Mouse (Mus musculus): ENCODE results near the gene Rgs3. TPM values are rescaled to one million over a fixed set of nuclear protein-coding genes. Genes with fewer than 3 reads are reported as not detected.
"Not testable (repeated sequence)": the region's sequence is repeated elsewhere in the genome, so short reads cannot be mapped to it uniquely, and the experiment has no call there.

The Rgs3 gene
- polyA plus RNA-seq, 1 experiment from 2014 or later, result 29.4 TPM

DNA sequence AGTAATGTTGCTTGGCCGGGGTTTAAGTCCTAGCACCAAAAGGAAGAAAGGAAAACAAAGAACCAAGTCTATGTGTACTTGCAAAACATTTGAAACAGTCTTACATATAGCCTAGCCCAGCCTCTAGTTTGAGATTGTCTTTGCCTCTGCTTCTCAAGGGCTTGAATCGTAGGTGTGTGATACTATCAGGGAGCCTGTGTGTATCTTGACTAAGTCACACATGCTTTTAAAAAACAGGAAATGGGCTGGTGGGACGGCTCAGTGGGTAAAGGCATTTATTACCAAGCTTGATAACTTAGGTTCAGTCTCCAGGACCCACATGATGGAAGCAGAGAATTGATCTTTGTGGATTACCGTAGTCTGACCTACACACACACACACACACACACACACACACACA, 2.4 kb downstream of the Rgs3 start:
- H3K27ac ChIP-seq (replicated peaks), result 0 out of 2 replicates have a peak overlapping the region, but pooled peaks have one; percentile 24
- WGBS, result 95% methylated on average over 4 of the region's 4 CpGs

DNA sequence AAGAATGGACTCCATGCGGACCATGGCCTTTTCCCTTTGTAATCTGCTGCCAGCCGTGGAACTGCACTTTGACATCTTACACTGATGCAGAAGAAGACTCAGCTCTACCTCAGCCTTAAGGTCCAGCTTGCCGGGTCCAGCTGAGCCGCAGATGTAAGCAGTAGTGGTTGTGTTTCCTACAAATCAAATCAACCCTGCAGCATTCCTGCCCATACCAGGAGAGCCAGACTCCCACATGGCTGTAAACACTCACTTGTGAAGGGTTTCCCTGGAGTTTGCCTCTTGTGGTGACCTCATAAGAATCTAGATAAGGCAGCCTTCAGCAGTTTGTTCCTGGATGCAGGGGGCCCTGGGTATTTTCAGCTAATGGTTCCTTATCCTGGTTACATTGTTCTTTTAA, 6.9 kb downstream of the Rgs3 start:
- no peak for DNase-seq (ENCODE audit: low spot score)
- Histone ChIP-seq H3K27ac (replicated peaks) (no peak overlapping the region), H3K27me3 (ENCODE audit: low read depth, poor library complexity, severe bottlenecking) (no peaks in the 10 kb centered on the region), H3K4me1 (peaks cover 1% of the 10 kb centered on the region; the same call in 1 of the 2 replicates), H3K9me3 (replicated peaks) (no peaks in the 10 kb centered on the region), H3K4me3 (no peak overlapping the region), H3K36me3 (no peaks in the 10 kb centered on the region)
- 87% methylated on average over 4 of the region's 4 CpGs for WGBS

More for the DNA sequence above, 2.4 kb downstream of the Rgs3 start:
- Histone ChIP-seq H3K9me3 (replicated peaks) (no peaks in the 10 kb centered on the region), H3K36me3 (no peaks in the 10 kb centered on the region), H3K27me3 (ENCODE audit: low read depth, poor library complexity, severe bottlenecking) (no peaks in the 10 kb centered on the region), H3K4me1 (peaks cover 3% of the 10 kb centered on the region; the same call in 1 of the 2 replicates), H3K4me3 (no peak overlapping the region)
- no peak for DNase-seq (ENCODE audit: low spot score)

DNA sequence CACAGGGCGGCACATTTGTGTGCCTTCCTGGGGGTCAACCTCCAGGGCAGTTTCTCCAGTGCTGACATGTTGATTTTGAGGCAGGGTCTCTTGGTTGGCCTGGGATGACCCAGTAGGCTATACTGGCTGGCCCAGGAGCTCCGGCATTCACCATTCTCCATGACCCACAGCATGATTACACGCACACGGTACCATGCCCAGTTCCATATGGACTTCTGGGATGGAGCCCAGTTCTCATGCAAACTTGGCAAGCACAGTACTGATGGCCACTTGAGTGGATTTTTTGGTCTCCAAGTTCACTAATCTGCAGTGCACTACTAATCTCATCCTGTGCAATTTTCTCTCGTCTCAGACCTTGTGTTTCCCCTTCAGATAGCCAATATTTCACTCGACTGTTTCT, 8.0 kb downstream of the Rgs3 start:
- no peak for DNase-seq (ENCODE audit: low spot score)
- H3K36me3 ChIP-seq, result no peaks in the 10 kb centered on the region
- H3K9me3 ChIP-seq (replicated peaks), result no peaks in the 10 kb centered on the region
- no peak overlapping the region for H3K4me3 ChIP-seq
- no peaks in the 10 kb centered on the region for H3K27me3 ChIP-seq (ENCODE audit: low read depth, poor library complexity, severe bottlenecking)
- no peak overlapping the region for H3K27ac ChIP-seq (replicated peaks)
- no peaks in the 10 kb centered on the region for H3K4me1 ChIP-seq
- 90% methylated on average over 6 of the region's 6 CpGs for WGBS

DNA sequence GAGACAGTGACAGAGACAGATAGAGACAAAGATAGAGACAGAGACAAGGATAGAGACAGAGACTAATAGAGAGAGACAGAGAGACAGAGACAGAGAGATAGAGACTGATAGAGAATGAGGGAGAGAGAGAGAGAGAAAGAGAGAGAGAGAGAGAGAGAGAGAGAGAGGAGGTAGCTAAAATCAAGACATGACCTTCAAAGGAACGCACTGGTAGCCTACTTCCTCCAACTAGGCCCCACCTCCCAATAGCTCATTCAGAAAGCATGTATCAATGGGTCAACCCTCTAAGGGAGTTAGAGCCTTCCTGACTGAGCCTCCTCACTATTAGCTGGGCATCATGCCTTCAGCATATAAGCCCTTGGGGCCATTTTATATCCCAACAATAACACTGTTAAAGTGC, 8.7 kb downstream of the Rgs3 start:
- 91% methylated on average over 1 of the region's 1 CpGs for WGBS
- no peak for DNase-seq (ENCODE audit: low spot score)
- no peak overlapping the region for H3K4me3 ChIP-seq
- no peaks in the 10 kb centered on the region for H3K27me3 ChIP-seq (ENCODE audit: low read depth, poor library complexity, severe bottlenecking)
- no peaks in the 10 kb centered on the region for H3K4me1 ChIP-seq
- H3K27ac ChIP-seq (replicated peaks), result no peak overlapping the region
- H3K9me3 ChIP-seq (replicated peaks), result no peaks in the 10 kb centered on the region
- H3K36me3 ChIP-seq, result no peaks in the 10 kb centered on the region

DNA sequence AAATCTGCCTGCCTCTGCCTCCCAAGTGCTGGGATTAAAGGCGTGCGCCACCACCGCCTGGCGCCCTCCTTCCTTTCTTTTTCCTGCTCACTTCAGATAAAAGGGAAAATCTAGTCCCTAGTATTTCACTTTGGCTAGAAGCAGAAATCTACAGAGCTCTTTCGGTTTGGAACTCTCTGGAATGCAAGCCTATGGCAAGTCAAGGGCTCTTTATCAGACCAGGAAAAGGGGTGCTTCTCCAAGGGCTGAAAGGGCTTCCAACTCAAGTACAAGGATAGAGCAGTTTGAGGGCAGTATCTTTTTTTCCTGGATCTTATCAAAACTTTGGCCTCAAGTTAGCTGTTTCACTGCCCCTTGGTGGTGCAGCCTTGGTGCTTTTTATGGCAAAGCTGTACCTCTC, 10.0 kb downstream of the Rgs3 start:
- Histone ChIP-seq H3K27ac (replicated peaks) (no peak overlapping the region), H3K36me3 (no peaks in the 10 kb centered on the region), H3K9me3 (replicated peaks) (no peaks in the 10 kb centered on the region), H3K4me3 (no peak overlapping the region), H3K4me1 (no peaks in the 10 kb centered on the region), H3K27me3 (ENCODE audit: low read depth, poor library complexity, severe bottlenecking) (no peaks in the 10 kb centered on the region)
- 87% methylated on average over 5 of the region's 5 CpGs for WGBS
- no peak for DNase-seq (ENCODE audit: low spot score)

DNA sequence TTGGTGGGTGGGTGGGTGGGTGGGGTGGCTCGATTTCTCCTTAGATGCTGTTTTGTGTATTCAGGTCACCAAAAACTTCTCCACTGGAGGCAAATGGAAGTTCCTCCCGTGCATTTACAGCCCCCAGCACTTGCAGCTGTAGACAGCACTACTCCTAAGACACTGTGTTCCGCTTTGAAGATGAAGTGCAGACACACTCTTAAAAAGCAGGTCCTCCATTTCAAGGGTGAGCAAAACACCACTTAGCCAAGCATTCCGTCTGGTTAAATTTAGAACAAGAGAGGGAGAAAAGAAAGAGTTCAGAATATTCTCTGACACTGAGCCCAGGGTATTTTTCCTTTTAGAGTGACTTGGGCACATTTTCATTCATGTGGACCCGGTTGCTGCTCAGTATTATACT, 10.4 kb downstream of the Rgs3 start:
- WGBS, result 81% methylated on average over 5 of the region's 5 CpGs
- no peaks in the 10 kb centered on the region for H3K9me3 ChIP-seq (replicated peaks)
- H3K4me1 ChIP-seq, result no peaks in the 10 kb centered on the region
- no peak overlapping the region for H3K27ac ChIP-seq (replicated peaks)
- DNase-seq (ENCODE audit: low spot score), result no peak
- H3K36me3 ChIP-seq, result no peaks in the 10 kb centered on the region
- H3K4me3 ChIP-seq, result no peak overlapping the region
- no peaks in the 10 kb centered on the region for H3K27me3 ChIP-seq (ENCODE audit: low read depth, poor library complexity, severe bottlenecking)

DNA sequence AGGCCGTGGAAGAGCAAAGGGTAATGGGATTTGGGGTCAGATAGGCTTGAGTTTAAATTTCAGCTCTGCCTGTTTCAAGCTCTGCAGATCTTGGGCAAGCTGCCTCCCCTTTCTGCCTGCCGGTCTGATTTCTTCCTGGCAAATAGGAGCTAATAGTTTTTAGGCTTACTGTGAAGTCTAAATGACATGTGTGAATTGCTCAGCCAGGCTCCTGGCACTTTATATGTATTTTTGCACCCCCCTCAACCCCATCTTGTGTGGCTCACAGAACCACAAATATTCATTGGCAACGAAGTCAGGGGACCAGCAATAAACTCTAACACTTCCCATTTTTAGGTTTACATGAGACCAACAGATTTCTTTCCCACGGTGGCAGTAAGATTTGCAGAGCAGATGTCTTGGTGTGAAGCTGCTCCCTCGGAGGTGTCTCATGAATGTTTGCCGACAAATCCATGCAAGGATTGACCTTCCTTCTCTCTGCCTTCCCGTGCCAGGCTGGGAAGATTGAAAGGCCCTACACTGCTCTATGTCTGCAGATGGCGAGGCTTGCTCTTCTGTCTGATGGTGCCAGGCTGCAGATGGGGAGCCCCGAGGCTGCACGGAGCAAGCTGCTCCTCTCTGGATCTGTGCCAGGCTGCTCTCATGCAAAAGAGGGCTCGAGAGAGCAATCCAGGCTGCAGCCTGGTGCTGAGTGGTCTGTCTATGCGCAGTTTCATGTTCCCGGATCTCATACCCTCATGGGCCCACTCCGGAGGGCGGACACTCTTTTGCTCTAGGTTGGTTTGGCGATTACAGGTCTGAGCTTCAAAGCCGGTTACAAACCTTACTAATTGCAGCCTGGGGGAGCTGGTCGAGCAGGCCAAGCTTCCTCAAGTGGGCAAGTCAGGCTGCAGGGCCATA, 23.0 kb downstream of the Rgs3 start:
- peak overlapping the region; percentile 93 for H3K27ac ChIP-seq (replicated peaks)
- no peaks in the 10 kb centered on the region for H3K9me3 ChIP-seq (replicated peaks)
- no peaks in the 10 kb centered on the region for H3K36me3 ChIP-seq
- H3K4me1 ChIP-seq, result peaks cover 34% of the 10 kb centered on the region
- no peak for DNase-seq (ENCODE audit: low spot score)
- H3K27me3 ChIP-seq (ENCODE audit: low read depth, poor library complexity, severe bottlenecking), result peaks cover 41% of the 10 kb centered on the region
- 37% methylated on average over 18 of the region's 18 CpGs for WGBS
- peak overlapping the region; percentile 71 for H3K4me3 ChIP-seq

DNA sequence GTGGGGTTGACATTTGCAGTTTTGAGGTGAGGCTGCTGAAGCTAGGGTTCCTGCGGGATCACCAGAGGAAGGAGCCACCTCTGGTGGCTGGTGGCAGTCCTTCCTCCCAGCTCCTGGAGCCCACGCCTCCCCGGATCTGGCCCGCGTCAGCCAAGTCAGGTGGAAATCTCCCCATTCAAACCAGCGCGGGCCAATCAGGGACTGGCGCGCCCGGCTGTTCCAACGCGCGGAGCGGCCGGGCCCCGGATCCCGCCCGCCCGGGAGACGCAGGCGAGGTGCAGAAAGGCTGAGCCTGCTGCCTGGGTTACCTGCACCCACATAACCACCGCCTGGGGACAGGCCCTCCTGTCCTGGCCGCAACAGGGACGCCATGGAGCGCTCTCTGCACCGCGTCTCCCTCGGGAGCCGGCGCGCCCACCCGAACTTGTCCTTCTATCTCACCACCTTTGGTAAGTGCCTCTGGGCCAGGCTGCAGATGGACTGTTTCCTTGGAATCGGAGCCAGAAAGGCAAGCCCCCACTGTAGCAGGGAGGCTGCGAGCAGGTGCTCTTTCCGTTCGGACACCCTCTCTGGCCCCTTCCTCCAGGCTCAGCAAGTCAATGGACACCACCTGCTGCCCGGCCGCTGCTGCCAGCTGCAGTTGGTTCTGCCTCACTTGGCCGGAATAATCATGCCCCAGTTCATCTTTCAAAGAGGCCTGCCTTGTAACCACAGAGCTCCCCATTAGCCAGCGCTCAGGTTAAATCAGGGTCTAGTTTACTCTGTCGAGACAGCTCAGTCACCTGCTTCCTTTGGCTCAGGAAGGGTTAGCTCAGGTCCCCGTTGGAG, 23.8 kb downstream of the Rgs3 start:
- Histone ChIP-seq H3K9me3 (replicated peaks) (no peaks in the 10 kb centered on the region), H3K36me3 (no peaks in the 10 kb centered on the region), H3K27me3 (ENCODE audit: low read depth, poor library complexity, severe bottlenecking) (peaks cover 41% of the 10 kb centered on the region), H3K4me3 (peak overlapping the region; percentile 71), H3K4me1 (peaks cover 34% of the 10 kb centered on the region), H3K27ac (replicated peaks) (peak overlapping the region; percentile 93)
- 2% methylated on average over 42 of the region's 42 CpGs for WGBS
- DNase-seq (ENCODE audit: low spot score), result peak; percentile 73

DNA sequence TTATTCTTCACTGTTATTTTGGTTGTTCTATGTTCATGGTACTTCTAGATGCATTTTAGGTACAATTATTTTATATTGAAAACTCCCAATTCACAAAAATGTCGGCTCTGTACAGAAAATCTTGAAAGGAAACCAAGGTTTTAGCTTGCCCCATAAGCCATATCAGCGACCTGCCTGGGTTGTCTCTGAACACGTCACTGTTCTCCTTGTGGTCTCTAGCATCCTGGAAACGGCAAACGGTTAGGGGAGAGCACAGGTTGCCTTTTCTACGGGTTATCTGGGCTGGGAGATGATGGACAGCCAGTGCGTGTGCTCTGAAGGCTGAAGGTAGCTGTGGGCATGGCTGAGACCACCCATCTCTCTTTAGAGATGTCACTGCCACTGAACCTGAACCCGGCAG, 27.4 kb downstream of the Rgs3 start:
- 88% methylated on average over 8 of the region's 8 CpGs for WGBS
- peaks cover 44% of the 10 kb centered on the region for H3K4me1 ChIP-seq
- no peak for DNase-seq (ENCODE audit: low spot score)

DNA sequence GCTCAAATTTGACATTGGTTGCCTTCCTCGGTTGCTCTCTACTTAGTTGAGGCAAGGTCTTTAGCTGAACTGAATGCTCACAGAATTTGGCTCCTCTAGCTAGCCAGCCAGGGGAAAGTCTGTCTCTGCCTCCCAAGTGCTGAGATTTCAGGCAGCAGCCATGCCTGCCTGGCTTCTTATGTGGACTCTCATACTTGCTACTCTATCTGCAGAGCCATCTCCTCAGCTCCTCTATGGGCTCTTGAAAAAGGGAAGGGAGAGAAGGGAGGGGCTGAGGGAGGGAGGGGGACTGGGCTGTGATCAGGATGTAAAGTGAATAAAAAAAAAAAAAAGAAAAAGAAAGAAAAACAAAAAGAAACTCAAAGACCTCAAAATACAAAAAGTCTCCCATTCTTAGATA, 31.2 kb downstream of the Rgs3 start:
- peaks cover 26% of the 10 kb centered on the region for H3K4me1 ChIP-seq
- no peaks in the 10 kb centered on the region for H3K36me3 ChIP-seq
- DNase-seq (ENCODE audit: low spot score), result no peak
- H3K9me3 ChIP-seq (replicated peaks), result no peaks in the 10 kb centered on the region
- 0 out of 2 replicates have a peak, but pooled peaks cover under 1% of the 10 kb centered on the region for H3K27me3 ChIP-seq (ENCODE audit: low read depth, poor library complexity, severe bottlenecking)
- no peak overlapping the region for H3K27ac ChIP-seq (replicated peaks)
- no peak overlapping the region for H3K4me3 ChIP-seq
- 81% methylated on average over 1 of the region's 1 CpGs for WGBS

More for the DNA sequence above, 27.4 kb downstream of the Rgs3 start:
- Histone ChIP-seq H3K9me3 (replicated peaks) (no peaks in the 10 kb centered on the region), H3K27me3 (ENCODE audit: low read depth, poor library complexity, severe bottlenecking) (peaks cover 33% of the 10 kb centered on the region), H3K27ac (replicated peaks) (no peak overlapping the region), H3K4me3 (no peak overlapping the region), H3K36me3 (no peaks in the 10 kb centered on the region)

DNA sequence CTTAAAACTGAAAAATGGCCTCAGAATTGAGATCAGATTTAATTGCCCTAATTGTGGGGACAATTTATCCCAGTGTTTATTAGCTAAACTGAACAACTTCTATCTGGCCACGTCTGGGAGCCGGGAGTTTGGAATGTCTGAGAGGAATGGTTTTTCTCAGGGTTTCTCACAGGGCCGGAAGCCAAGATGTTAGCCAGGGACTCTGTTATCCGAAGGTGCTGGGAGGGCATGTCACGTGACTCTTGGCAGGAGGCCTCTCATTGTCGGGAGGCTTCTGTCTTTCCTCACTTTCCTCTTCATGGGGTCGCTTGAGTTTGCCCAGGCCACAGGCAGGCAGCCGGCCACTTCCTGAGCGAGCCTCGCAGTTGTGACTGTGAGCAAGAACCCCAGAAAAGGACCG, 31.7 kb downstream of the Rgs3 start:
- H3K36me3 ChIP-seq, result no peaks in the 10 kb centered on the region
- H3K4me3 ChIP-seq, result no peak overlapping the region; the same call in 1 of the 2 replicates
- no peaks in the 10 kb centered on the region for H3K9me3 ChIP-seq (replicated peaks)
- 11% methylated on average over 11 of the region's 11 CpGs for whole genome bisulfite sequencing
- H3K4me1 ChIP-seq, result peaks cover 26% of the 10 kb centered on the region
- DNase-seq (ENCODE audit: low spot score), result peak; percentile 33
- no peaks in the 10 kb centered on the region for H3K27me3 ChIP-seq (ENCODE audit: low read depth, poor library complexity, severe bottlenecking)
- H3K27ac ChIP-seq (replicated peaks), result peak overlapping the region; percentile 57

DNA sequence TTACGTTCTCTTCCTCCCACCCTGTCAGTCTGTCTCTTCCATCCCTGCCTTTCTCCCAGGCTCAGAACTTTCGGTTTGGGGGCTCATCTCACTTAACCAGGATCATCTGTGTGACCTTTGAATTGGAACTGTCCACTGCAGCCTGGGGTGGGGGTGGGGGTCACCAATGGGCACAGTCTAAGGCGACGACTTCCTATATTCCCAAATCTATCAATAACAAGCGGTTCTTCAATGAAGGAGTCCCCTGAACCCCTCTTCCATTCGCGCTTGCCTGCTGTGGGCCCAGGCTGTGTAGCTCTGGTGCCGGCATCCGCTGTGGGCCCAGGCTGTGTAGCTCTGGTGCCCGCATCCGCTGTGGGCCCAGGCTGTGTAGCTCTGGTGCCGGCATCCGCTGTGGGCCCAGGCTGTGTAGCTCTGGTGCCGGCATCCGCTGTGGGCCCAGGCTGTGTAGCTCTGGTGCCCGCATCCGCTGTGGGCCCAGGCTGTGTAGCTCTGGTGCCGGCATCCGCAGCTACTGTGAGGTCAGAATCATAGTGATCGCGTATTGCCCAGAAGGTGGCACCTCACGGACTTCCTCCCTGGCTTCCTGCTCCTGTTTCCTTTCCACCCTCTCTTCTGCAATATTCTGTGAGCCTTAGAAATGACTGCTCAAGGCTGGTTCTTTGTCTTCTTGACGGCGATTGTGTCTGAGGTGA, 34.0 kb downstream of the Rgs3 start:
- not testable (repeated sequence) for DNase-seq (ENCODE audit: low spot score); H3K9me3 ChIP-seq (replicated peaks); H3K27me3 ChIP-seq (ENCODE audit: low read depth, poor library complexity, severe bottlenecking); H3K4me3 ChIP-seq; H3K36me3 ChIP-seq
- Histone ChIP-seq H3K4me1 (peaks cover 26% of the 10 kb centered on the region), H3K27ac (replicated peaks) (peak overlapping the region; percentile 55; the same call in 1 of the 2 replicates)
- WGBS, result 90% methylated on average over 24 of the region's 24 CpGs

All from midbrain, embryonic 10.5 days (tissue).